Mouse (Mus musculus): ENCODE measurements at regions not wholly inside any gene's neighbourhood (a gene's known extent, or its start where the extent isn't known, plus 50 kb on each side); places are given as distances from the start of the nearest gene placed in this dataset.

DNA sequence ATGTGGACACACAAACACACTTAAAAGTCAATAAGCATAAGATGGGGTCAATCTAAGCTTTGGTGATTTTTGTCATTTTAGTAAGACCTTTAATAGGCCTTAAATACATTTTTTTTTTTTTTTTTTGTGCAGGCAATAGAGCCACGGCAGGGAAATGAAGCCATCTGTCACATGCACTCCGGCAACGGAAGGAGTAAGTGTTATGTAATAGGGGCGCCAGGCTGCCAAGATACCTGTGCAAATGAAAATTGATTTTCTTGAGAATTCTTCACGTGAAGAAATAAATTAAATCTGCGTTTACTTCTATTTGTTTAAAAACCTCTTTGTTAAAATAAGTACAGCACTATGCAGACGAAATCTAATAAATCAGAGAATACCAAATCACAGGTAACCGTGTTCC lies 54.6 kb upstream of the Card11 start:
- no peak for DNase-seq (ENCODE audit: low spot score)

DNA sequence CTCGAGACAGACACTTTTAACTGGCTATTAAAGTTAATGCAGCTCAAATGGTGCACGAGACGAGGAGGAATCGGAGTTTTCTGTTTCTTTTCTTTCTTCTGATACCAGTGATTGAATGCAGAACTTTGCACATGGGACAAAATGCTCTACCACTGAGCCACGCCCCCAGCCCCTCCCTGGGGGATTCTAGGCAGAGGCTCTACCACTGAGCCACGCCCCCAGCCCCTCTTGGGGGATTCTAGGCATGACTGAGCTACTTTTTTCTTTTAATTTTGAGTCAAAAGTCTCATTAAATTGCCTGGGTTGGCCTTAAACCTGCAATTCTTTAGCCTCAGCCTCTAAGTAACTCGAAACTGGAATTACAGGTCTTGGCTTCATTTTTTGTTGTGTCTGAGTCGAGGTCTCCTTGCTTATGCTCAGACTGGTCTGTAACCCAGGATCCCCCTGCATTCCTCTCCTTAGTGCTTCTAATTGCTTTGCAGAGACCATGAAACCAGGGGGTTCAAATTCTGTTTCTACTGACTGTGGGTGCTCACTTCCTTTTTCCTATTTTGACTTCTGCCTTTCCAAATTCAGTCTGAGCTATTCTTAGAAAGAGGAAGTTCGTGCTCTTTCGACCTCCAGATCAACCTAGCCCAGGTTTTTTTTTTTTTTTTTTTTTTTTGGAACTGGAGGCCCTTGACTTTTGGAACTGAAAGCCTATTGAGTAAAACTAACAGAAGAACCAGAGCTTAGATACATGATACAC lies 55.4 kb upstream of the Card11 start:
- no peak for DNase-seq (ENCODE audit: low spot score)

- no peak for DNase-seq (ENCODE audit: low spot score)
These were observed 57.8 kb upstream of the Card11 start for GRCm38 (mm10) chr5:141058141-141058540.

DNA sequence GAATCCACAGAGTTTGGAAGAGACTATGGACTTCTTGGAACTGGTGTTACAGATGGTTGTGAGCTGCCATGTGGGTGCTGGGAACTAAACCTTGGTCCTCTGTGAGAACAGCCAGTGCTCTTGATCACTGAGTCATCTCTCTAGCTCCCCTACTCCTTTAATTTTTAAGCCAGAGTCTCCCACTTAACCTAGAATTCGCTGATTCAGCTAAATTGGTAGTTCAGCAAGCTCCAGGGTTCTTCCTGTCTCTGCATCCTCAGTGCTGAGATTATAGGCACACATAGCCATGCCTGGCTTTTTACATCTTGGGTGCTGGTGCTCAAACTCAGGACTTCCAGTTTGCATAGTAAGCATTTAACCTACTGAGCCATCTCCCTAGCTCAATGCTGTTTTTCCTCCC lies 58.5 kb upstream of the Card11 start:
- DNase-seq (ENCODE audit: low spot score) = no peak

DNA sequence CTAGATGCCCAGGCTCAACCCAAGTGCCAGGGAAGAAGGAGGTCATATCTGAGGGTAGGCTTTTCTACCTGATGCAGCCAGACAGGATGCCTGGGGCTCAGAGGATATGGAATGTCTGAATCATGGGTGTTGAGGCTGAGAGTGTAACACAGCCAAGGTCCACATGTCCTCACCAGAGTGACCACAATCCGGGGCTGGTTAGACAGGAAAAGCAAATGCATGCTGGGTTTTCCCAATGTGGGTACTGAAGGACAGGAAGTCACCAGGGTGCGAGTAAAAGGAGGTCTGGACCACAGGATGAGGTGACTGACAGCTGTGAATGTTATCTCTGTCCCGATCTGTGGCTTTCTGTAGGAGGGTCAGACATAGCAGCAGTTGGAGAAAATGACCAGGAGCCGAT lies 61.8 kb upstream of the Card11 start:
- no peak for DNase-seq (ENCODE audit: low spot score)

DNA sequence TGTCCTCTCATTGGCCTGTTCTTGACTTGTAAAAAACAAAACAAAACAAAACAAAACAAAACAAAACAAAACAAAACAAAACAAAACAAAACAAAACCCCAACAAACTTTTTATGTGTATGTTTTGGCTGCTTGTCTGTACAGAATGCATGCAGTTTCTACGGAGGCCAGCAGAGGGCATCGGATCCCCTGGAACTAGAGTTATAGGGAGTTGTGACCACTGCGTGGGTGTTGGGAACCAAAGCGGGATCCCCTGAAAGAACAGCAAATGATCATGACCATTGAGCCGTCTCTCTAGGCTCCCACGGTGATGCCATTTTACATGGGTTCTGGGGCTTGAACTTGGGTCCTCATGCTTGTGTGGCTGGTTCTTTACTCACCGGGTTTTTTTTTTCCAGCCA lies 67.2 kb upstream of the Card11 start:
- no peak for DNase-seq (ENCODE audit: low spot score)

- DNase-seq (ENCODE audit: low spot score) = no peak
These were observed 74.1 kb upstream of the Card11 start for GRCm38 (mm10) chr5:141074457-141074856.

GRCm38 (mm10) chr5:141076158-141076557 lies 75.8 kb upstream of the Card11 start:
- DNase-seq (ENCODE audit: low spot score) = no peak

DNA sequence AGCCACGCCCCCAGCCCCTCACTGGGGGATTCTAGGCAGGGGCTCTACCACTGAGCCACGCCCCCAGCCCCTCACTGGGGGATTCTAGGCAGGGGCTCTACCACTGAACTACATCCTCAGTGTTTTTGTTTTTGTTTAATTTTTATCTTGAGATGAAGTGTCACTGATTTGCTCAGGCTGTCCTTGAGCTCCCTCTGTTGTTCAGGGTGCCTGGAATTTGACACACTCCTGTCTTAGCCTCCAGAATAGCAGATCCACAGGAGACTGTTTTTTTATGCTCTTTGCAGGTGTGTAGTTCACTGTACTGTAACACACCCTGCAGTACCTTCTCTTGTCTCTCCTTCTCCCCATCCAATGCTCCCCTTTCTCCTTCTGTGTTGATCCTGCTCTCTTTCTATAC lies 76.6 kb upstream of the Card11 start:
- DNase-seq (ENCODE audit: low spot score) = no peak

- no peak for DNase-seq (ENCODE audit: low spot score)
These were observed 80.5 kb upstream of the Card11 start for GRCm38 (mm10) chr5:141080896-141081295.

DNA sequence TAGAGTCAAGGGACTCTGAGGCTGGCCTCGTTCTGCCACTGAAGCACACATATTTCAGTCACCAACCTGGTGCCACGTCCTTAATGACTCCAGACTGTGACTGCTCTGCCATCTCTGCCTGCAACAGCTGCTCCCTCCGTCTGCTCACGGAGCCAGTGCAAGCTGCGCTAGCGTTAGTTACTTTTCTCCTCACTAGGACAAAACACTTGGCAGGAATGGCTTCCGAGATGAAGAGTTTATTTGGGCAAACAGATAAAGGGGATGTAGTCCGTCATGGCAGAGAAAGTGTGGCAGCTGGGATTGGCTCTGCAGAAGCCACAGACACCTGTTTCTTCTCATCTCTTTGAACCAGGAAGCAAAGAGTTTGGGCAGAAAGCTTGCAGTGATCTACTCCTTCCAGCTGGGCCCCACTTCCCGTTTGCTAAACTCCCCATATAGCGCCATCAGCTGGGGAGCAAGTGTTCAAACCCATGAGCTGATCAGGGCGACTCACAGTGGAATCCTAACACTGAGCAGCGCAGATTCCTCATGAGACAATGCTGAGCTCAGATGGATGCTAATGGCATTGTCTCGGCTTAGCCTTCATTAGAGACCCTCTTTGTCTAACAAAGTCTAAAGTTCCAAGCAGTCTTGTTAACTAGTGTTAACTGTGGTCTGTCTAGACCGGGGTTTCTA lies 83.8 kb upstream of the Card11 start:
- no peak for DNase-seq (ENCODE audit: low spot score)

DNA sequence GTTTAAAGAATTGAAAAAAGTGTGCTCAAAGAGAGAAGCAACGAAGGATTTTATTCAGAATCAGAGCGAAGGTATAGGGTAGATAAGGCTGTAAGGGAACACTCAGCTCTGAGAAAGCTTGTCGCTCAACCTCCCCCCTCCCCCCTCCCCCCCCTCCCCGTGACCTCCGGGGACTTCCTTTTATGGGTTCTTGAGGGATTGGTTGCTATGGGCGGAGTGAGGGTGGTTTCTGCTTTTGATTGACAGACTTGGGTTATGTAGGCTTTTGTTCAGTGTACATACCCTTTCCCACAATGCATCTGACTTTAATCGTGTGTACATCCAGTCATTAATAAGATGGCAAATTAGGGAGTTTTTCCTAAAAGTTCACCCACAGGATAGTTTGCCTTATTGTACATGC lies 84.4 kb upstream of the Card11 start:
- no peak for DNase-seq (ENCODE audit: low spot score)

DNA sequence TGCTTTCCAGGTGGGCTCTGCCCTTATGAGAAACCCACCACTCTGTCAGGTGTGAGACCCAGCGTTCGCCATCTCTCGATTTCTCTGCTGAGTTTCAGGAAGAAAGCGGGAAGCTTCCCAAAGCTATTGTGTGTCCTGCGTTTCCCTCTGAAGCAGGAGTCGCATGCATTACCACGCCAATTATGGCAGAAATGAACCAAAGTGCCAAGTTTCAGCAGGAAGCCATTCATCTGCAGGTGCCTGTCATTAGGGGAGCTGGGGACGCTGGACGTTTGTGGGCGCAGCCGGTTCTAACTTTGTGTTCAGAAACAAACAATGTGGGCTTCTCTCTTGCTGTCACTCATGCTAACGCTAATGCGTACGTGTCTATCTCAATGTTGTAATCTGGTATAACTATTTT lies 91.3 kb upstream of the Card11 start:
- DNase-seq (ENCODE audit: low spot score) = no peak

- DNase-seq (ENCODE audit: low spot score) = no peak
These were observed 93.3 kb upstream of the Card11 start for GRCm38 (mm10) chr5:141093641-141094040.

DNA sequence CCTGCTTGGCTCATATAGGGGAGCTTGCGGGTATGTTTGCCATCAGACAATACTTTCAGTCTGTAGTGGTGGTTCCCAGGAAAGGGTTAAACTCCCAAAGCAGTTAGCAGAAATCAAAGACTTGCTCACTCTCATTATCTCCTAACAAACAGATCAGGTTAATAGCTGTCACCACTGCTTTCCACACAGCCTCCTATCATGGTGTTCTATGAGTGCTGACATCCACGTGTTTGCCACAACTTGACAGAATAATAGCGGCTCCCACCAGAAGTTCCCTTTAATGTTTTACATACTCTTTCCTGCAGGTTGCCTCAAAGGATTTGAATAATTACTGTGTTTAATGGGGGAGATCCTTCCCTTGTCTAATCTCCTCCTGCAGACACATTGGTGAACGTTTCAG lies 97.5 kb upstream of the Card11 start:
- no peak for DNase-seq (ENCODE audit: low spot score)

GRCm38 (mm10) chr5:141111666-141112065 lies 111.3 kb upstream of the Card11 start:
- no peak for DNase-seq (ENCODE audit: low spot score)

DNA sequence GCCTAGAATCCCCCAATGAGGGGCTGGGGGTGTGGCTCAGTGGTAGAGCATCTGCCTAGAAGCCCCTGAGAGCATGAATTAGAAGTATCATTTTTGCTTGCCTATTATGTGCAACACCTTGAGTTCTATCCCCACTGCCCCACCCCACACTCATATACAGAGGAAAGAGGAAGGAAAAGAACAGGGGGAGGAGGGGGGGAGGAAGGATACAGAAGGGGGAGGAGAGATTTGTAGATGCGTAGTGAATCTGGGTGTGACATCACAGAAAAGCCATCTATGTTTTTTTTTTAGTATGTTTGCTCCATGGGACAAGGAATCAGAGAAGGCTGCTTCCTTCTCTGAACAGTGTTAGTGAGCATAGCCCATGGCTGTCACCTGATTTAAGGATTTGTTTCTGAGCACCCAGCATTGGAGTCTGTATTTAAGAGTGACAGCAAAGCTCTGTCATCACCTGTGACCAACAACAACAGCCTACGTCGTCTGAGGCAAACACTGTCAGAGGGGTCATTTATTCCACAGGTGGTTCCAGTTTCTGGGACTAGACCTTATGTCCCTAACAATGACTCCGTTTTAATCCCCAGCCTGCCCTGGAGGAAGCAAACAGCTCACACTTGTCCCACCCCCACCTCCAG lies 115.0 kb upstream of the Card11 start:
- no peak for DNase-seq (ENCODE audit: low spot score)

- DNase-seq (ENCODE audit: low spot score) = no peak
These were observed 115.6 kb upstream of the Card11 start for GRCm38 (mm10) chr5:141115963-141116362.

DNA sequence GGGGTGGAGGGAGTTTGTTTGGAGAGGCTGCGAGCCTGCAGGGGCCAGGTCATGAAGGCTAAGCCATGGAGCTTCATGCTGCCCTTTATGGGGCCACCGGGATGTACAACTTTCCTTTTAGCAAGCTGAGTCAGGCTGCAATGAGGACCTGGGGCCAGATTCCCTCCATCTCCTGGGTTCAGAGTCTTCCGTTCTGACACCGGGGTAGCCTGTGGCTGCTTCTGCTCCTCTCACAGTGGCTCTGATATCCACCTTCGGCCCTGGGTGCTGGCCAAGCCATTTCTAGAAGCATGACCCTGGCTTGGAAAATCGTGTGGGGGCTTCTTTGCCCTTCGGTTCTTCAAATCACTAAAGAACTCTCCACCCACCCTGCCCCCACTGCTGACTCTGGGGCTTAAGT lies 115.4 kb upstream of the Sdk1 start:
- DNase-seq (ENCODE audit: low spot score) = peak; percentile 7

DNA sequence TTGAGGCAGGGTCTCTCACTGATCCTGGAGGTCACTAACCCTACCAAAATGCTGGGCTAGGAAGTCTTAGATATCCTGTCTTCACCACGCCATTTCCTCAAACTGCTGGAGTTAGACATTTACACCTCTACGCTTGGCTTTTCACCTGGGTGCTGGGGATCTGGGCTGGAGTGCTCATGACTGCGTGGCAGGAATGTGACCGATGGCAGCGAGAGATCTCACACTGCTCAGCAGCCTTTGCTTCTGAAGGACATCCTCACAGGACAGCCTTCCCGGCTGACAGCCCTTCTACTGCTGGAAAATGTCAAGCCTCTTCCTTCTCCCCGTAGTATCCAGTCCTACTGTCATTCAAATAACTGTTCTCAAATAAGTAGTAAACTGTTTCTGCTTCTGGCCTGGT lies 114.8 kb upstream of the Sdk1 start:
- peak; percentile 6 for DNase-seq (ENCODE audit: low spot score)

- DNase-seq (ENCODE audit: low spot score) = peak; percentile 8
These were observed 110.3 kb upstream of the Sdk1 start for GRCm38 (mm10) chr5:141131036-141131435.

DNA sequence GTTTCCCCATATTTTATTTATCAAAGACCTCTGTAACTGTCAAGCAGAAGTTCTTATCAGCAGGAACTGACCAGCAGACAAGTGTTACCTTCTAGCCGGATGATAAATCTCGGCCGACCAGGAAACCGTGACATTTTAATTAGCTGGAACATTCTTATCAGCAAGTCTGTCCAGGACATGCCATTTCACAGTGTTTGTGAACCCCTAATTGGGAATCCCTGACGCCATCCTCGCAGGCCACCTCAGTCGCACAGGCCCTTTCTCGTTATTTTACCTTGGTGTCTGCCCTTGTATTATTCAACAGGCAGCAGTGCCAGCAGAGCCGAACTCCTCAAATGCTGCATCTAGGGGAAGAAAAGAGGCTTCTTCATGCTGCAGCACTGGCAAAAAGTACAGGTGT lies 109.4 kb upstream of the Sdk1 start:
- DNase-seq (ENCODE audit: low spot score) = peak; percentile 21

DNA sequence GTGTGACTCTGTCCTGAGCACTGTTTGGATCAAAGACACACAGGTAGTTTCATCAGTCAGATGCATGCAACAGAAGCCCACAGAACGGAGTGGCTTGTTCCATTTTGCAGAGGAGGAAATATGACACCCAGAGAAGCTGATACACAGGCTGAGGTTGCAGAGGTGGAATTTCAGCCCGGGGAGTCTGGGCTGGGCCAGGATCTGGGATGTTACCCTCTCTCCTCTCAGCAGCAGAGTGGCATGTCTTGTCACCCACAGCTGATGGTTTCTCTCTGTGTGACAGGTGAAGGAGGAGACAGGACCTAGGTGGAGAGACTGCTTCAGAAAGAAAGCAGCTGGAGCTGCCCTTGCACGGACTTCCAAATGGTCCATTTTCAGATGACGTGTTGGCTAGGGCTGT lies 105.1 kb upstream of the Sdk1 start:
- DNase-seq (ENCODE audit: low spot score) = no peak

Data from urinary bladder, adult 2 months (tissue).